Mouse (Mus musculus) right cerebral cortex, adult 2 months (tissue): ENCODE data around the gene 9230102O04Rik.
A peak's percentile ranks its signal among the peaks of the same experiment; 100 is the strongest.

ENCODE experiments used
- DNase-seq, 2 experiments: peaks; one replicate each; pipeline ENCODE4 v3.0.0; 2021 to 2022; ENCODE audit warnings: low spot score in 2 of 2

Gene 9230102O04Rik

DNA sequence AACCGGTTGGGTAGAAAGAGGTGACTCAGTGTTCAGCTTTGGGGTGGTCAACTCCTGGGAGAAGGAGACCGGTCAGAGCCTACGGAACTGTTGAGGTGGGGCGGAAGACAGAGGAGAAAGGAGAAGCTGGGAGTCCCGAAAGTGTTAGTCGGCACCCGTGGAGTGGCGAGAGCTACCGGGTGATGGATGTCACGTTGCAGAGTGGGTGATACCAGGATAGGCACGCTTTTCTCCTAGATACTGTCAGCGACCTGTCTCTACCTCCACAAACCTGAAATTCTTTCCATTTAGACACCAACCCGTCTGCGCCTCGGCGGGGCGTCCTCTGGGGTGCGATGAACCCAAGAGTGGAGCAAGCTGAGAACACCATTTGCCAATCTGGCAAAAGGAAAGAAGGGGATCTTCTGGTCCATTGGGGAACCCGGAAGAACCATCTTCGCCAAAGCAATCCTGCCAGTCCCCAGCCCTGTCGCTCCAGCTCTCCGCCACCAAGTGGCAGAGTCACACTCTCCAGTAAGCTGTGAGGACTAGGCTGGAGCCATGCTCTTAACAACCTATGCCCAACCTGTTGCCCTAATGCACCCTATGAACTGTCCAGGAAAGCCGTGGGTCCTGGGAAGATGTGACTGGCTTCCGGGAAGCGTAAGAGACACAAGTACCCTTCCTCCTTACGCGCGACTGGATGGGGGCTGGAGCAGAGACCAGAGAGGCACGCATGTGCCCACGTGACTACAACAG is at the start of gene 9230102O04Rik:
Gene 9230102O04Rik, minus strand, starts transcription at position 628 of the 738 bp plus-strand sequence.
- no peak for DNase-seq

DNA sequence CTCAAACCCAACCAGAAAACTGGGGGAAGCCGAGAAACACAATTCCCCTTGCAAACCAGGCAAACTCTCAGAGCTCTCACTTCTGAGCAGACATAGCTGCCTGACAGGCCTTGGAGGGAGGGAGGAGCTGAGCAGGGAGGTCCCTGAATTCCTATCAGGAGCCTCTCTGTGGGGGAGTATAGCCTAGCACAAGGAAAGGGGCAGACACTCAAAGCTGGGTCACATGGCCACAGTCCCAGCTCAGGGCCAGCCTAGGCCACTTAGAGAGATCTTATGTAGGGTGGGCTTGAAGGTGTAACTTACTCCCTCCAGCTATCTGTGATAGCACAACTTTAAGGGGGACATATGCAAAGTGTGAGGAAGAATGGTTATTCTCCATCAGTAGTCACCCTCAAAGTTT is 46.6 kb upstream of the 9230102O04Rik start:
- no peak for DNase-seq

DNA sequence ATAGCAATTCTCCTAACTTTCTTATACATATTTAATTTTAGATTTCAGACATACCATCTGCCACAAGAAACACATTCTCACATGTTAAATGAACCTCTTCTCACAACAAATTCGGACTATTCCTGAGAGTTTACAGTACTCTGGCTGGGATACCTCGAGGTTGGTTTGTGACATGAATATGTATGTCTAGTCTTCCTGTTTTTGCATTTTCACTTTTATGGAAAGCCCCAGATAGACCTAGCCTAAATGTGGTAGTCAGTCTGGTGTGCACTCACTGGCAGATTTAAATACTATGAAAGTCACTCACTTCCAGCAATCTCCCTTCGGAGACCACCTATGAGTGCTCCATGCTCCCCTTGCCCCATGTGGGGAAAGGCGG is 37.6 kb upstream of the 9230102O04Rik start:
- no peak for DNase-seq

DNA sequence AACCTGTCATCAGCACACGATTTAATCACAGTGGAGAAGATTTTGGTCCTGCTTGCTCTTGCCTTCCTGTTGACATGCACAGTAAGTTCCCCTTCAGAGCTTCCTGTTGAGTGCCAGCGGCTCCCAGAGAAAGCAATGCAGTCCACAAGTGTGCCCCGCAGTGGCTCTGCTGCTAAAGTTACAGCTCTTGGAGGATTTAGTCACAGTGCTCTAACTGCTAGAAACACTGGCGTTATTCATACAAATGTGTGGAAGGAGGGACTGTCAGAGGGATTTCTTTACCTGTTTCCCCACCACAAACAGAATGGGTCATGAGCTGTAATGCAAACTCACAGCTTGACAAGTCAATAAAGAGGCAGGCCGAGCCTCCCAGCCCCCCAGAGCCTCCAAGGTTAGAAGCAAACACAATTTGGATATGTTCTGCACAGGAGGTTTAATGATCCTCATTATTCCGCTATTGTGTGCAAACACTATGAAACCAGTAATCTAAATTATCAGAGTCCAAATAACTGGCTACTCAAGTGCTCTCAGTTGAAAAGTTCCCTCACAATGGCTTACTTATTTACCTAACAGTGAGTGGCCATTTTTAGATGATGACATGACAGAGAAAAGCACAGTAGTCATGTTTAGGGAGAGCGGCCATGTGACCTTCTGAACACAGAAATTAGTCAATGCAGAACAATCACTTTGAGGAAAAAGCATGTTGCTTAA is 37.0 kb upstream of the 9230102O04Rik start:
- no peak for DNase-seq

DNA sequence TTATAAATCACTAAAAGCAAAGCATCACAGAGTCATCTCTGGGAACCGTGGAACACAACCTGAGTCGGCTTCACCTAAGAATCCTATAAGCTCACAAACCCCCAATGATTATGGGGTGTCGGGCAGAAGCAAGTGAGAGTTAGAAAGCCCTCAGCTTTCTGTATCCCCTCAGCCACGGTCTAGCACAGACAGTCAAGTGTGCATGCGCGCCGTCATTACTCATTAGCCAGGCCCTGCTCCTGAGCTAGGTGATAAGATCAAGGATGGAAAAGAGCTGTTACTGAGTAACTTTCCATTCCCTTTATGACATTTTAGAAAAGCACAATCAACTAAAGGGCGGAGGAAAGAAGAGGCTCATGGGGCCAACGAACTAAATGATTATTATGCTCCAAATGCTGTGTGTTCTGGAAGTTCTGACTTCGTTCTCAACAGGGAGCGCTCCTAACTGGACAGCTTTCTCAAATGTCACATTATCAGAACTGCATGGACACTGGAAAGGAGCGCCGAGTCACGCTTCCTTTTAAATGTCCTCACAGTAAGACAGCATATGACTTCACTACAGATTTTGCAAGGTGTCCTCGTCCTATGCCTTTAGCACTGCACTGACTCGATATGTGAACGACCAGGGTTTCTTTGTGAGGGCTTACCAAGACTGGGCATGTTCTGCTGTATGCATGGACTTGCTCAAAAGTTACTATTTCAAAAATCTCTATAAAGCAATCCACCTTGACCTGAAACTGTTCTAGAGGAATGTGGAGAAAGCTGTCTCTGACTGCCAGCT is 29.5 kb upstream of the 9230102O04Rik start:
- no peak for DNase-seq

DNA sequence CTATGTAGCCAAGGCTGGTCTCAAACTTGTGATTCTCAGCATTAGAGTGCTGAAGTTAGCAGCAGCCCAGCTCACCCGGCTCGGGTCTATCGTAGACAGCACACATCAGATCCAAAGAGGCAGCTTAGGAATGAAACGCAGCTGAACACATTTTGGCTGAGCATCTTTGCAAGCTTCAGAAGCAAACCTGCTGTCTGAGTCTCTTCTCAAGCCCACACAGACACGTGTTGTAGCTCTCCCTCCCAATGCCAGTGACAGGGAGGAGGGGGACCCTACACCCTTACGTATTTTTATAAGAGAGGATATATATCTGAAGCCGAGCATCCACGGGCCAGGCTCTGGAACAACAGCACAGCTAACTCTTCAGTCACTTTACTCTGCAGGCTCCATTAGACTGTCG is 28.3 kb upstream of the 9230102O04Rik start:
- peak; percentile 3 to 14 for DNase-seq

DNA sequence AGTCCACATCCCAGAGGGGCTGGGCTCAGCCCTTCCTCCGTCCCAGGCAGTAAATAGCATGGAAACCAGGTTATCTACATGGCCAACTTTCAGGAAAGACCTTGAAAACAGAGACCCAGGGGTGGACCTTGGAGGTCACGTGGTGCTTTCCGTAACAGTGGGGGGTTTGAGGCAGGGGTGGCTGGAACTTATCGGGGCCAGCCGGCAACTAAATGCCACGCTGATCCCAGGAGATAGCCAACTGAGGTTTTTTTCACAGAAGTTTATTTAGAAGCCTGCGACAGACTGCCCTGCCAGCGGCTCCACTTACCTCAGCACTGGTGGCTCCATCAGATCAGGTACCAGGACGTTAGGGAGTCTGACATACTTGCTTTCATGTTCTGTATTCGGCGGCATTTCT is 16.7 kb upstream of the 9230102O04Rik start:
- DNase-seq: no peak

DNA sequence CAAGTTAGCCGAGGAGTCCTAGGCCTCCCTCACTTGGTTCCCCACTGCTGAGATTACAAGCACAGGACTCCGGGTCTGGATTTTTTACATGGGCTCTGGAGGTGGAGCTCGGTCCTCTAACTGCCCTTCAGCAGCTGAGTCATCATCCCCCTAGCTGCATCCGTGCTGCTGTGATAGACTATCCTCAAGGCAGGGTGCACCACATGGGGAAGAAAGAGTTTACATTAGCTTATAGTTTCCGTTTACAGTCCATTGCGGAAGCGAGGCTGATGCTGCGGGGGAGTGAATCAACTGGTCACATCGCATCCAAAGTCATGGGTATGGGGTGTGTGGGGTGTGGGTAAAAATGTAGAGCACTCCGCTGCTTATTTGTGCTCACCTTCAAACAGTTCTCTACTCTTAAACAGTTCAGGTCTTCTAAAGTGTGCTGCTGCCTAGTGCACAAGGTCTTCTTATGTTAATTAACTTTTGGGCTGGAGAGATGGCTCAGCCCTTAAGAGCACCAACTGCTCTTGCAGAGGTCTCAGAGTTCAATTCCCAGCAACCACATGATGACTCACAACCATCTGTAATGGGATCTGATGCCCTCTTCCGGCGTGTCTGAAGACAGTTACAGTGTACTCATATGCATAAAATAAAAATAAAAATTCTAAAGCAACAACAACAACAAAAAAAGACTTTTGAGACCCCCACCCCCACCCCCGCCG is 14.7 kb upstream of the 9230102O04Rik start:
- DNase-seq: no peak

DNA sequence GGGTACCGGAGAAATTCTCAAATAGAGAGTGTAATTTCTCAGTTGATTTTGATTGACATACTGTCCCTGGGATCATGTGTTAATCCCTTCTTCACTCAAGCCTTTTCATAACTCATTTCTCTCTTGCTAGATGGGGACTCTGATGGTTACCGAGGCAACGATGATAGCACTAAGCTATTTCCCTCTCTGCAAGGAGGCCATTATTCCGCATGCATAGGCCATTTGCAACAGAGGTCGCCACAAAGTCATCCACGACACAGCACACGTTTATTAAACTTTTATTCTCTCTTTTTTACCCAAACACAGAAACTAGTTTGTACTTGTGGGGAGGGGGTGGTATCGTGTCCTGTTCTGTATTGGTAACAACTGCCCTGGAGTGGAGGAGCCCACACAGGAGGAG is 8.5 kb upstream of the 9230102O04Rik start:
- no peak for DNase-seq

DNA sequence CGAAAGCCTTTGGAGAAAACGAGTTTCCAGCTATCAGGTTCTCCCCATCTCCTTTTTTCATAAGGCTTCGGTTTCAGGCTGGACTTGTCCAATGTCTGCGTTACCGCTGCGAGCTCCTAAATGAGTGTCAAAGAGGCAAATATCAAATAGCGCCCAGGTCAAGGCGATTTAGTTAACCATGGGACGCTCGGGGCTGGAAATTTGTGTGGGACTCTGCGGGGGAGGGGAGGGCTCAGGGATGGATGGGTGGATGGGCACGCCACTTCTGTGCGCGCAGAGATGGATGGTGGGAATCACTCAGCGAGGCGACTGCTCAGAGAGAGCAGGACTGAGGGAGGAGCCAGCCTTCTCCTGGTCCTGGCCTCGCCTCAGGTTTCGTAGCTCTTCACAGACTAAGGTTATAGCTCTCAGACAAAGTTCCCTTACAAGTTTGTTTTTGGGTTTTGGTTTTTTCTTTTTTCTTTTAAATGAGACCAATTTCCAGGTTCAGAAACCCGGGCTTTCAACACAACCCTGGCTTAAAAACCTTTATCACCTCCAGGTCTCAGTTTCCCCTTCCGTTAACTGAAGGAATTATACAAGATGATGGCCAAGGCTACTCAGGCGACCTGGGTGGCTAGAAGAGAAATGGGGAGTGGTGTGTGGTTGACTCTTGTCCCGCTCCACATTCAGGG is 6.9 kb upstream of the 9230102O04Rik start:
- DNase-seq: no peak

DNA sequence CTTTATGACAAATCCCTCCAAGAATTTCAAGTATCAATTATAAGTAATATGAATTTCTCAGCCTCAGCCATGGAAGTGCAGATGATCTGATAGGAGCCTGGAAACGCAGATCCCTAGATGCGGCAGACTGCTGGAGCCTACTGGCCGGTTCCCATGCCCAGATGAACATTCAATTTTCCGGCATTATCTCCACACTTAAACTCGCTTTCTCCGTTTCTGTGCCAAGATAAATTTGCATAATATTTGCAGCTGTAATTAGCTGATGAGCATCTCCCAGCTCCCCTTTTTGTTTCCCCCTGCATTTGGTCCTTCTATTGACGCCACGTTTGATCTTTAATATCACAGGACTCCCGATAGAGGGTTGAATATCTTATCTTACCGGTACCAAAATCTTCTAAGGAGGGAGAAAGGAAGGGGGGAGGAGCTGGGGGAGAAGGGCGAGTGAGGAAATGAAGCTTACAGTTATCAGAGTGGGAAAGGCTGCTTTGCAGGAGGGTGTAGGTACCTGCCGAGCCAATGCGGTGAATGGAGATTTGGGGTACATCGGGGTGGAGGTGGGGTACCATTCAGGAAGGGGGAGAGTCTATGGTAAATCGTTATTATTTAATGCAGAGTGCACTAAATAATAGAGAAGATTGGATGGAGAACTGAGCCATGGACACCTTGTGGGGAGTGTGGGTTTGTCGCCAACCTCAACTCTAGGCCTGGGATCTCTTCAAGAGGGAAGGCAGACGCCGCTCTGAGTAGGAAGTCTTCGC is 5.7 kb upstream of the 9230102O04Rik start:
- DNase-seq: no peak

DNA sequence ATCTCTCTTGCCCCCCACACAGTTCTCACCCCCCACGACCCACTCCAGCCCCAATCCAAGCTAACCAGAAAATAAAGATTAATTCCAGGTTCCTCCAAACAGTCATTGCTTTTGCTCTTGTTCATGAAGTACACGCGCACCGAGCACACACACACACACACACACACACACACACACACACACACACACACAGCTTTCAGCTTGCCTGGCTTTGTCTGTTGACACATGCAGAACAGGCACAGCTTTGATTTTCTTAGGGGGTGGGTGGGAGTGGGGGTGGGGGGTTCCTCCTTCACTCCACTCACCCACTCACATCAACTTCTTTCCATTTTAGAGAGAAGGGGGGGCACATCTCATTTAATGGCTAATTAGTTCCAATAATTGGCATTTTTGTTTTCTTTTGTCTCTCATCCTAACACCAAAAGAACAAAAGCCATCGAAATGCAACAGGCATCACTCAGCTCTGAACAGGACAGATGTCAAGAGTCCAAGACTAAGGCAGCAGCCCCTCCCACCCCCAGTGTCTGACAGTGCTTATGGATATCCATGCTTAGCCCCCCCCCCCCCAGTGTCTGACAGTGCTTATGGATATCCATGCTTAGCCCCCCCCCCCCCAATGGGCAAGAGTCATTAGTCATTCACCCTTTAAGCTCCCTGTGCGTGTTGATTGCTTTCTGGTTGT is 4.1 kb upstream of the 9230102O04Rik start:
- DNase-seq: no peak

DNA sequence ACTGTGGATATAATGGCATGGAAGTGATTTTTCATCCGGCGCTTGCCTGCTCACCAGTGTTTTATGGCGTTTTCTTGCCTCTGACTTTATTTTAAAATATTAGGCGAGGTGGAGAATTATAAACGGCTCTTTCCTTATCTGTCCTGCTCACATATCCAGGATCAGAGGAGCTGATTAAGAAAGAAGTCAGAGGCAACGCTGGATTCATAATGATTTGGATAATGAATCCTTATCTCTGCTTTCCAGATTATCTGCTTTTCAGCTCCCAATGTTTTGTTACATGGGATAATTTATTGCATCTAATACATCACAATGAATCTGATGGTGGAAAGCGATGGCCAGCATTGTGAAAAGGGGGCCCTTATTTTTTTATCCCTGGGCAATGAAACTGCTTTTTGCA is 3.2 kb upstream of the 9230102O04Rik start:
- no peak for DNase-seq

DNA sequence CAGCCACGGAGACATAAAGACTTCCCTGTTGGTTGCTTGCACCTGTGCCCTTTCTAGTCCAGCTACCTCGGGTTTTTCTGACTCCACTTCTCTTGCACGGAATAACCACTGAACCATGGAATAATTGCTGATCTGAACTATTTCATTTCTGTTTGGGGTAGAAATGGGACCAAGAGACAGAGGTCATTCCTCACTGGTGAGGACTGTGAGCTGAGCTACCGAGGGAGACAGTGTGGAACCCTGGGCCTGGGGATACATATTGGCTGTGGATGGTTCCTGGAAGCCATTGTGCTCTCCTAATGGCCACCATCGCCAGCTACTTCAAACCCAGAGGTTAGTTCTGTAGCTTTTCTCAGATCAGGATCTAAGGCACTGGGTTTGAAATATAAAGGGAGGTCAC is 1.6 kb upstream of the 9230102O04Rik start:
- no peak for DNase-seq

DNA sequence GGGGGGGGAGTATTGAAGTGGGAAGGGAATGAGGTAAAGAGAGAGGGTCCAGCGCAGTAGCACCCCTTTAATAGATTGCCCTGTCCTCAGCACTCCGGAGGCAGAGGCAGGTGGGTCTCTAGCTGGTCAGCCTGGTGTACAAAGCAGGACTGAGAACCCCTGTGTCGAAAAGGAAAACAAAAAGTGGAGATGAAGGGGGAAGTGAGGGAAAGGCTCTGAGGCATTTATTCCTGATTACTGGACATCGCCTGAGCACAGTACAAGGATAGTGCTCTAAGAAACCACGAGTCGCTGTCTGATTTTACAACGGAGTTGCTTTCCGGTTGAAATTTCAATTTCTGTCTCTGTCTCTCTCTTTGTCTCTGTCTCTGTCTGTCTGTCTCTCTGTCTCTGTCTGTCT is 911 bp upstream of the 9230102O04Rik start:
- DNase-seq: no peak

DNA sequence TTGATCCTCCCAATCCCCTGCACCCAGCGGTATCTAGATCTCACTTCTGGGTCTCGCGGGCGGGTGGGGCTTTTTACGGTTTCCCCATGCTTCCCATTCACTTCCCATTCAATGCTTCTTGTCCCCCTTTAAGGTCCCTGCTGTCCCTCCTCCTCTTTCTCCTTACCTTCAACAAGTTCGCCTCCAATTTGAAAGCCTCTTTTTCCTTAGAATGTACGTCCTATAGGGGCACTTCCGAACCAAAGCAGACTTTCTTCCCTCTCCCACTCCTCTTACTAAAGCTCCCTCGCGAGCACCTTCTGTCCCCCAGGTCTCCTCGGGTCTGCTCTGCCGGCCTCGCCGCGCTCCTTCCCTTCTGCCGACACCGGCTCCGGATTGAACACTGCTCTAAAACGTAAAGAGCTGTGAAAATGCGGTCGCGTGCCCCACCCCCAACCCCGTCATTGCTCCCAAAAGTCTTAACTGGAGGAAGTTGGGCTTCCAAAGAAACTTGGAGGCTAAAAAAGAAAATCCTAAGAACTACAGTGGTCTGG is 377 bp upstream of the 9230102O04Rik start, which contains the start of gene Gata3:
Gene Gata3, minus strand, starts transcription at position 384 of the 533 bp plus-strand sequence.
- DNase-seq: no peak

DNA sequence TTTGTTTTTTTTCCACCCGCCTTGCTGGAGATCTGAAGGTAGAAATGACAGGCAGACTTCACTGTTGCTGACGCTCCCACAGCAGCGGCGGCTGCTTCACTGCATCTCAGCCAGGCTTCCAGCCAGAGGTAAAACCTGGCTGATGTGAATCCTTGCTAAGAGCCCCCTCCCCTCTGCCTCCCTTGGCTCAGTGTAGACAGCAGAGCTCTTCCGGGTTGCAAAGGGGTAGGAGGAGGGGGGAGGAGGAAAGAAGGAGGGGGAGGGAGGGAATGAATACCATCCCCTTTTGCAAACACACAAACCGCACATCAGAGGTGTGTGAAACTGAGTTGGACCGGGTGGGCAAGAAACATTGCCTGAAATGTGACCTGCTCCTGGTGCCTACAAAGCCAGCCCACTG is 1.7 kb downstream of the 9230102O04Rik start:
- DNase-seq: no peak

DNA sequence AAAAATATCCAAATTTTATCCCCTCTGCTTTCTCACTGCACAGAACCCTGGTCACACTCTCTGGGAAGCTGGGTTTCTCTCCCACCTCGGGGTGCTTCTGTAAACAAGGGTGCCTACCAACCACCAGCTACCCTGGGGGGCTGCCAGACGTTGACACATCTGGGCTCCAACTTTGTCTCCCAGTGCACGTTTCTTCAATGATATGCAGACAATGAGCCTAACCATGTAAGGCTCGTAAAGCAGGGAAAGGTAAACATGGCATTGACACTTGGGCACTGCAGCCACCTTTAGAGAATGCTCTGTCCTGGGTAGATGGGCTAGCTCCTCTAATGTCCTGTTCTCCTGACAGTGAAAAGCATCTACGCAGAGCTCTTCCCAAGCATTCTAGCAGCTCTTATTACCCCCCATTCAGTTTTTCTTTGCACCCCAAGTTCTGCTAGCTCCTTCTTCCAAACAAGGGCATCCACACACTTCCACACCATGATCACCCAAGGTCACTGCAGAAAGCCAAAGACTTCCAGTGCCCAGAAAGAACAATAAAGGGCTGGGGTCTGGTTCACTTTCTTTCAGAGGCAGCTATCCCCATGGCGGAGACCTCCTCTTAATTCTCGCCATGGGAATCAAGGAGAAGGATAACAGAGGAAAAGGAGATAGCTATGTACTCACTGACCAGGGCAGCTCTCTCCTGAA is 2.3 kb downstream of the 9230102O04Rik start:
- DNase-seq: no peak

DNA sequence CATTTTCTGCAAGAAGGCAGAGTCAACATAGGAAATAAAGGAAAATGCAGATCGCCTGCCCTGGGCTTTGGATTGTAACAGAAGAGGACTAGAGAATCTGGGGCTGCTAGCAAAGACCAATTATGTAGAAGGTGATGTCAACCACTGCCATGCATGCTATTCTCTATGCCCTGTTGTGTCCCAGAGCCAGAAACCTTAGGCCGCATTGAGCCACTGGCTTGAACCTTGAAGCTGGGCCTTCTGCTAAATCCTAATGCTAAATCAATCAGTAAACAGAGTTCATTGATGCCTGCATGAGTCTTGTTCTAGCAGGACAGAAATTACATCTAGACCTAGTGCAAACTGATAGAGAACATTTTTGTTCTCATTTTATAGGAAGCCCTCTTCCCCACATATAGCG is 3.3 kb downstream of the 9230102O04Rik start:
- DNase-seq: no peak
